7 mouse cellular contexts compared by ENCODE assay signal in genomic region chr10:4965768-4966167, GRCm38 (mm10).
"Had no signal": no experiment of that assay in that cellular context is flagged by ENCODE, and none has a peak within 500 bp of the region (broad histone marks: within the 10 kb centered on the region; RNA-seq: fewer than 3 reads in every experiment).

No protein-coding gene starts in this region.

- DNase-seq: kidney, adult 9 months; kidney, postnatal 14 days; liver; liver, embryonic 13.5 days; liver, postnatal 0 days; lung, postnatal 14 days; thymus, postnatal 4 days had no signal
